Mouse (Mus musculus) layer of hippocampus, postnatal 25 days (tissue): ENCODE data around the gene Rad17. TPM values are rescaled to one million over a fixed set of nuclear protein-coding genes. Genes with fewer than 3 reads are reported as not detected.

ENCODE experiments used
- DNase-seq, 2 experiments: peaks; one replicate each; pipeline ENCODE4 v3.0.0; 2022; ENCODE audit warnings: mixed read lengths in 2 of 2, low spot score in 1 of 2; ENCODE audit errors: extremely low spot score in 1 of 2
- total RNA-seq, 2 experiments: library from RNA; stranded (reverse); gene quantifications; 2 replicates each; pipeline ENCODE4 v1.2.3; 2021

The Rad17 gene
- total RNA-seq, 2 experiments from 2014 or later: 13.2 to 14.0 TPM

DNA sequence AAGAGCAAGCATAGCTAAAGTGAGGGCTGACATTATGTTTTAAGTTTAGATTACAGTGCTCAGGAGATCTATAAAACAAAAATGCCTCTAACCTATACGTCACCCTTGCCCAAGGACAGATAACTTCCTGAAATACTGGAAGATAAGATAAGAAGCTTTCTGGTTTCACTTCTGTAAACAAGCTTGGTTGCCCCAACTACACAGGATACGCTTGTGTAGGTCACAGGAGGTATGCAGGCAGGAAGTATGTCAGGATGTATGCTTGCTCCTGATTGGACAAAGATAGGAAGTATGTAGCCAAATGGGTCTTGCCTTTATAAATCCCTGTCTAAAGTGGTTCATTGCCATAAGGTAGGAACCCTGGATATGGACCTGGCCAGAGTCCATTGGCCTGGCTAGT lies 74.9 kb downstream of the Rad17 start:
- no peak for DNase-seq

DNA sequence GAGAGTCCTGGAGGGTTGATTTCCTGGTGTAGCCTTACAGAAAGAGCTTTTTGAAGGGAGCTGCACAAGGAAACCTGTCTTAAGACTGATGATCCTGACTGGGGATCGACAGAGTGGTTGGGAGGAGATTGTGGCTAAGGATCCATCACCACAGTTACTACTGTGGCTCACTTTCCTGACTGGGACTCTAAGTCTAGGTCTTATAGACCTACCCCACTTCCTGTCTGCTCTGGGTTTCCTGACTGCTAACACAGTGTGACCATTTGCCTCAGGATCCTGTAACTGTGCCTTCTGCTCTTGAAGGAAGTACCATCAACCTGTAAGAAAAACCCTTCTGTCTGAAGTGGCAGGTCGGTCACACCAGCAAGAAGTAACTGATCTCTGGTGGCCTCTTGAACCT lies 80.1 kb downstream of the Rad17 start:
- no peak for DNase-seq

DNA sequence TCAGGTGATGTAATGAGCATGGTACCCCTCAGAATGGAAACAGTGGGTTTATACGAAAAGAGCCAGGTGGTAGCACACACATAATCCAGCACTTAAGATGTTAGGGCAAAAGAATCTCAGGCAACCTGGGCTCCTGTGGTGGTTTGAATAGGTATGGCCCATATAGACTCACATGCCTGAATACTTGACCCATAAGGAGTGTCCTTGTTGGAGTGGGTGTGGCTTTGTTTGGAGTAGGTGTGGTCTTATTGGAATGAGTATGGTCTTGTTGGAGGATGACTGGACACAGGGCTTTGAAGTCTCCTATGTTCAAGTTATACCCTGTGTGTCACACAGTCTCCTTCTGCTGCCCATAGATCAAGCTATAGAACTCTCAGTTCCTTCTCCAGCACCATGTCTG lies 82.5 kb downstream of the Rad17 start:
- no peak for DNase-seq

Other genes with a start within 250 kb of the Rad17 start
- under 1 TPM; 0.15 to 0.16 TPM for gene Naip1, start 198.2 kb downstream of the Rad17 start, total RNA-seq
- gene Gtf2h2, start 158.5 kb downstream of the Rad17 start, total RNA-seq: 10 to 100 TPM; 47.9 to 53.2 TPM
- gene Ocln, start 98.3 kb downstream of the Rad17 start, total RNA-seq: 10 to 100 TPM; 12.4 to 13.2 TPM
- 1 to 10 TPM; 1.1 to 1.2 TPM for gene Marveld2, start 34.1 kb downstream of the Rad17 start, total RNA-seq
- gene Ak6, start 72 bp downstream of the Rad17 start, total RNA-seq: 10 to 100 TPM; 93.3 to 93.7 TPM
- gene Taf9, start 528 bp upstream of the Rad17 start, total RNA-seq: 10 to 100 TPM; 20.8 to 23.3 TPM
- under 1 TPM; 0.17 to 0.42 TPM for gene Ccdc125, start 18.7 kb upstream of the Rad17 start, total RNA-seq
- 10 to 100 TPM; 36.3 to 38.6 TPM for gene Cdk7, start 79.9 kb upstream of the Rad17 start, total RNA-seq
- 10 to 100 TPM; 55.9 to 56.0 TPM for gene Mrps36, start 93.6 kb upstream of the Rad17 start, total RNA-seq
- gene Cenph, start 124.8 kb upstream of the Rad17 start, total RNA-seq: 1 to 10 TPM in 1 of 2 experiments, under 1 TPM in 1; 0.42 to 1.1 TPM
- gene Ccnb1, start 135.5 kb upstream of the Rad17 start, total RNA-seq: 1 to 10 TPM; 1.5 TPM
- 10 to 100 TPM; 37.9 to 40.5 TPM for gene Slc30a5, start 182.4 kb upstream of the Rad17 start, total RNA-seq